Mouse (Mus musculus): Measurements from ENCODE around the gene Slc8b1.

DNA sequence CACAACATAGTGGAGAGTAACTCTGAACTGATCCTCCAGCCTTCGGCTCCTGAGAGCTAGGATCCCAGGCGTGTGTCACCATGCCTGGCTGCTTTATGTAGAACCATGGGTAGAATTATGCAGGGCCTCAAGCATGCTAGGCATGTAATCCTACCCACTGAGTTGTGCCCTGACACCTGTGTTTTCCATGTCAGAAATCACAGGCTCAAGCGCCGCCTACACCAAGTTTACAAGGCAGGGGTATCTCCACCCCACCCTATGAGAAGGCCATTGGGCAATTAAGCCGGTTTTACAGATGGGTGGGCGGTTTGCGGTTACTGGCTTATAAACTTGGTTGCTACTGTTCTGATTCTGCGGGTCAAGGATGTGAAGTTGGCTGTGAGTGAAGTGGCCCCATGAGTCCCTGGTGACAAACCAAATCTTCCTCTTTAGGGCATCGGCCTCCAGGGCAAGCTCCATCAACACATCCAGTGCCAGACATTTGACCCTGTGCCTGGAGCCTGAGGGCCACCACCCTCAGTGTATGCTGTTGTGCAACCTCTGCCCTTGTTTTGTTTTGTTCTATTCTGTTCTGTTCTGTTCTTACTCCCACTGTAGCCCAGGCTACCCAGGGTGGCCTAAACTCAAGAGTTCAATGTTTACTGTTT is 3.2 kb downstream of the Slc8b1 start:
- TF ChIP-seq ZNF384 (IDR thresholded peaks at IDR 0.05; ENCODE audit: low read depth, low read length) (no peak), HCFC1 (IDR thresholded peaks at IDR 0.05; ENCODE audit: borderline replicate concordance, insufficient read depth, low read length) (no peak)
